Mouse (Mus musculus) heart, postnatal 14 days (tissue): ENCODE measurements around the gene Gm43517. TPM values are rescaled to one million over a fixed set of nuclear protein-coding genes. Genes with fewer than 3 reads are reported as not detected.

Experiments used
- DNase-seq, 2 experiments: peaks; one replicate each; pipeline ENCODE4 v3.0.0; 2021 to 2022
- intact Hi-C: fragments of 180-260 bp; cut with DNase I; formaldehyde crosslinking; loops from one replicate; pipeline ENCODE4 v1.15.1; 2025
- total RNA-seq, 2 experiments: library from RNA; stranded (reverse); gene quantifications; 2 replicates each; pipeline ENCODE4 v1.2.3; 2021

Gm43517 gene
- total RNA-seq, 2 experiments from 2014 or later: not detected

- no peak for DNase-seq
- intact Hi-C loops: no loop called here
Measured at GRCm38 (mm10) chr12:49384295-49384875, 589 bp upstream of the Gm43517 start.

- intact Hi-C loops: no loop called here
- no peak for DNase-seq
Measured at GRCm38 (mm10) chr12:49385631-49385990, 637 bp downstream of the Gm43517 start.

- DNase-seq: no peak
- intact Hi-C loops: no loop called here
Measured at GRCm38 (mm10) chr12:49386081-49386805, 1.3 kb downstream of the Gm43517 start.

- intact Hi-C loops: no loop called here
- DNase-seq: no peak
Measured at GRCm38 (mm10) chr12:49387856-49388598, 3.1 kb downstream of the Gm43517 start.

- no peak for DNase-seq
- intact Hi-C loops: no loop called here
Measured at GRCm38 (mm10) chr12:49389666-49390065, 4.7 kb downstream of the Gm43517 start.

GRCm38 (mm10) chr12:49390257-49390656, 5.3 kb downstream of the Gm43517 start:
- intact Hi-C loops: no loop called here
- no peak for DNase-seq

- DNase-seq: no peak
- intact Hi-C loops: no loop called here
Measured at GRCm38 (mm10) chr12:49390926-49391304, 5.9 kb downstream of the Gm43517 start.

- peak in 1 of 2 experiments; percentile 21 for DNase-seq
Measured at GRCm38 (mm10) chr12:49391305-49392040, 6.5 kb downstream of the Gm43517 start.

GRCm38 (mm10) chr12:49392041-49392390, 7.0 kb downstream of the Gm43517 start:
- intact Hi-C loops: no loop called here
- no peak for DNase-seq

More at GRCm38 (mm10) chr12:49391305-49392040, 6.5 kb downstream of the Gm43517 start:
- intact Hi-C loops: no loop called here

GRCm38 (mm10) chr12:49392876-49393275, 7.9 kb downstream of the Gm43517 start:
- DNase-seq: no peak
- intact Hi-C loops: no loop called here

- intact Hi-C loops: no loop called here
- DNase-seq: no peak
Measured at GRCm38 (mm10) chr12:49393639-49394038, 8.7 kb downstream of the Gm43517 start.

GRCm38 (mm10) chr12:49394181-49394580, 9.2 kb downstream of the Gm43517 start:
- intact Hi-C loops: no loop called here
- DNase-seq: no peak

- intact Hi-C loops: no loop called here
- DNase-seq: no peak
Measured at GRCm38 (mm10) chr12:49394836-49395235, 9.9 kb downstream of the Gm43517 start.

- DNase-seq: no peak
- intact Hi-C loops: no loop called here
Measured at GRCm38 (mm10) chr12:49395969-49396368, 11.0 kb downstream of the Gm43517 start.

- DNase-seq: no peak
- intact Hi-C loops: no loop called here
Measured at GRCm38 (mm10) chr12:49396776-49397175, 11.8 kb downstream of the Gm43517 start.

GRCm38 (mm10) chr12:49397443-49398162, 12.6 kb downstream of the Gm43517 start:
- DNase-seq: no peak
- intact Hi-C loops: no loop called here

GRCm38 (mm10) chr12:49398163-49398540, 13.2 kb downstream of the Gm43517 start:
- no peak for DNase-seq
- intact Hi-C loops: no loop called here

GRCm38 (mm10) chr12:49398636-49399035, 13.7 kb downstream of the Gm43517 start:
- intact Hi-C loops: no loop called here
- no peak for DNase-seq

GRCm38 (mm10) chr12:49399611-49400010, 14.6 kb downstream of the Gm43517 start:
- DNase-seq: no peak
- intact Hi-C loops: no loop called here

GRCm38 (mm10) chr12:49400036-49400852, 15.3 kb downstream of the Gm43517 start:
- intact Hi-C loops: no loop called here
- DNase-seq: no peak
